ENCODE assay signal across 29 mouse cellular contexts in genomic region chr5:113564463-113564862, GRCm38 (mm10).
DNase-seq lines count a peak whose midpoint lies in the region; ATAC-seq and TF ChIP-seq lines count a peak whose summit lies in the region.
"Had no signal": no experiment of that assay in that cellular context is flagged by ENCODE, and none has a peak within 500 bp of the region (broad histone marks: within the 10 kb centered on the region; RNA-seq: fewer than 3 reads in every experiment).

No protein-coding gene starts in this region.

- no peak for TF ChIP-seq CTCF in cerebellum, adult 2 months (IDR thresholded peaks at IDR 0.05; ENCODE audit: borderline replicate concordance, insufficient read depth, low read depth, low read length)

- H3K9ac ChIP-seq in intestine, embryonic 14.5 days (ENCODE audit: low read length) = no peak overlapping the region
- H3K9ac ChIP-seq in intestine, embryonic 16.5 days (ENCODE audit: low read depth, low read length) = no peak overlapping the region
- H3K9ac ChIP-seq: embryonic facial prominence, embryonic 13.5 days; forebrain, embryonic 15.5 days; limb, embryonic 12.5 days; liver, embryonic 15.5 days; lung, embryonic 15.5 days; neural tube, embryonic 12.5 days; stomach, embryonic 15.5 days had no signal

- no peak for TF ChIP-seq POLR2A in cerebellum, adult 2 months (IDR thresholded peaks at IDR 0.05; ENCODE audit: borderline replicate concordance, insufficient read depth, low read length)

- DNase-seq in cerebellum, adult 2 months = no peak
- no peak for DNase-seq in cerebellum, adult 8-10 months
- DNase-seq in intestine, embryonic 14.5 days (ENCODE audit: low spot score) = peak; percentile 73
- peak; percentile 23 for DNase-seq in ZHBTc4 (ENCODE audit: low read depth, low spot score)
- peak; percentile 70 for DNase-seq in limb, embryonic 10.5 days (ENCODE audit: low spot score)
- no peak for DNase-seq in layer of hippocampus, postnatal 14 days (ENCODE audit: low spot score in 2 of 2)
- DNase-seq: gastrocnemius, adult 2 months; gastrocnemius, postnatal 36 days; heart, adult 18-20 months; kidney, adult 9 months; lung, postnatal 36 days; thymus, adult 18-20 months; thymus, postnatal 25 days had no signal

- H3K4me2 ChIP-seq in intestine, embryonic 14.5 days (ENCODE audit: low read length) = no peak overlapping the region
- H3K4me2 ChIP-seq in intestine, embryonic 16.5 days (ENCODE audit: low read depth, low read length) = no peak overlapping the region
- H3K4me2 ChIP-seq: embryonic facial prominence, embryonic 13.5 days; forebrain, embryonic 15.5 days; heart, embryonic 11.5 days; limb, embryonic 12.5 days; liver, embryonic 15.5 days; lung, embryonic 15.5 days; midbrain, embryonic 11.5 days; neural tube, embryonic 12.5 days; stomach, embryonic 15.5 days had no signal

- no peak for ATAC-seq in intestine, embryonic 14.5 days (replicated peaks; ENCODE audit: low FRiP score, low TSS enrichment, low read depth)
- ATAC-seq in intestine, embryonic 16.5 days = no peak
- no peak for ATAC-seq in frontal cortex, adult (ENCODE audit: low TSS enrichment)
- ATAC-seq: forebrain, embryonic 15.5 days; hindbrain, postnatal 0 days; intestine, postnatal 0 days; midbrain, embryonic 16.5 days; Patski had no signal

- H3K27me3 ChIP-seq in cerebellum, adult 2 months (ENCODE audit: control insufficient read depth, insufficient read depth, low read length) = no peaks in the 10 kb centered on the region
- H3K27me3 ChIP-seq in intestine, embryonic 14.5 days (replicated peaks; ENCODE audit: control insufficient read depth, insufficient read depth, low read length) = no peaks in the 10 kb centered on the region
- no peaks in the 10 kb centered on the region for H3K27me3 ChIP-seq in intestine, embryonic 16.5 days (replicated peaks; ENCODE audit: control insufficient read depth, insufficient read depth, low read length)
- no peaks in the 10 kb centered on the region for H3K27me3 ChIP-seq in limb, embryonic 10.5 days (ENCODE audit: low read depth, poor library complexity, severe bottlenecking)
- H3K27me3 ChIP-seq: embryonic facial prominence, embryonic 13.5 days; forebrain, embryonic 15.5 days; limb, embryonic 12.5 days; liver, embryonic 15.5 days; lung, embryonic 15.5 days; neural tube, embryonic 12.5 days; Patski; stomach, embryonic 15.5 days had no signal

- no peaks in the 10 kb centered on the region for H3K36me3 ChIP-seq in intestine, embryonic 14.5 days (ENCODE audit: control insufficient read depth, insufficient read depth, low read length)
- H3K36me3 ChIP-seq in intestine, embryonic 16.5 days (ENCODE audit: control insufficient read depth, insufficient read depth, low read length) = no peaks in the 10 kb centered on the region
- no peaks in the 10 kb centered on the region for H3K36me3 ChIP-seq in limb, embryonic 10.5 days
- H3K36me3 ChIP-seq: embryonic facial prominence, embryonic 13.5 days; forebrain, embryonic 10.5 days; forebrain, embryonic 15.5 days; limb, embryonic 12.5 days; liver, embryonic 15.5 days; lung, embryonic 15.5 days; neural tube, embryonic 12.5 days; stomach, embryonic 15.5 days had no signal

- H3K4me3 ChIP-seq in cerebellum, adult 2 months (replicated peaks; ENCODE audit: insufficient read depth, low read depth, low read length) = no peak overlapping the region
- no peak overlapping the region for H3K4me3 ChIP-seq in intestine, embryonic 14.5 days (ENCODE audit: low read depth, low read length)
- no peak overlapping the region for H3K4me3 ChIP-seq in intestine, embryonic 16.5 days (ENCODE audit: low read length)
- no peak overlapping the region for H3K4me3 ChIP-seq in limb, embryonic 10.5 days
- H3K4me3 ChIP-seq: embryonic facial prominence, embryonic 13.5 days; forebrain, embryonic 10.5 days; forebrain, embryonic 15.5 days; gastrocnemius, adult 2 months; limb, embryonic 12.5 days; liver, embryonic 15.5 days; lung, embryonic 15.5 days; neural tube, embryonic 12.5 days; stomach, embryonic 15.5 days had no signal

- H3K27ac ChIP-seq in cerebellum, adult 2 months (ENCODE audit: insufficient read depth, low read length) = peak overlapping the region; percentile 89
- H3K27ac ChIP-seq in intestine, embryonic 14.5 days (ENCODE audit: low read depth) = no peak overlapping the region
- no peak overlapping the region for H3K27ac ChIP-seq in intestine, embryonic 16.5 days (ENCODE audit: low read length)
- H3K27ac ChIP-seq in limb, embryonic 10.5 days = no peak overlapping the region
- H3K27ac ChIP-seq: embryonic facial prominence, embryonic 13.5 days; forebrain, embryonic 10.5 days; forebrain, embryonic 15.5 days; gastrocnemius, adult 2 months; hindbrain, postnatal 0 days; limb, embryonic 12.5 days; liver, embryonic 15.5 days; lung, embryonic 15.5 days; neural tube, embryonic 12.5 days; stomach, embryonic 15.5 days had no signal

- H3K4me1 ChIP-seq in cerebellum, adult 2 months (ENCODE audit: control insufficient read depth, insufficient read depth, low read length) = peaks cover 76% of the 10 kb centered on the region
- H3K4me1 ChIP-seq in intestine, embryonic 14.5 days (replicated peaks; ENCODE audit: control insufficient read depth, insufficient read depth, low read length) = no peaks in the 10 kb centered on the region
- no peaks in the 10 kb centered on the region for H3K4me1 ChIP-seq in intestine, embryonic 16.5 days (ENCODE audit: control insufficient read depth, insufficient read depth, low read length)
- H3K4me1 ChIP-seq in limb, embryonic 10.5 days = peaks cover 17% of the 10 kb centered on the region
- H3K4me1 ChIP-seq: embryonic facial prominence, embryonic 13.5 days; forebrain, embryonic 10.5 days; forebrain, embryonic 15.5 days; limb, embryonic 12.5 days; liver, embryonic 15.5 days; lung, embryonic 15.5 days; neural tube, embryonic 12.5 days; stomach, embryonic 15.5 days had no signal

- no peaks in the 10 kb centered on the region for H3K9me3 ChIP-seq in intestine, embryonic 14.5 days (ENCODE audit: control insufficient read depth, low read length)
- H3K9me3 ChIP-seq in intestine, embryonic 16.5 days (ENCODE audit: control insufficient read depth, low read length) = no peaks in the 10 kb centered on the region
- no peaks in the 10 kb centered on the region for H3K9me3 ChIP-seq in limb, embryonic 10.5 days (replicated peaks)
- H3K9me3 ChIP-seq: forebrain, embryonic 10.5 days; forebrain, embryonic 15.5 days; limb, embryonic 12.5 days; liver, embryonic 15.5 days; lung, embryonic 15.5 days; neural tube, embryonic 12.5 days; stomach, embryonic 15.5 days had no signal

- WGBS in cerebellum, adult 2 months = 28% methylated on average over 4 of the region's 4 CpGs
- 19% methylated on average over 4 of the region's 4 CpGs for WGBS in intestine, embryonic 14.5 days
- 22% methylated on average over 4 of the region's 4 CpGs for WGBS in intestine, embryonic 16.5 days
- WGBS in limb, embryonic 10.5 days = 26% methylated on average over 4 of the region's 4 CpGs

Comparison
In these comparisons a context has a peak if more than half of its experiments do, and no peak if none do; other contexts are left out.
1. DNase-seq: peak in intestine, embryonic 14.5 days (single experiment), ZHBTc4 (single experiment) and limb, embryonic 10.5 days (single experiment); none in cerebellum, adult 2 months (0 of 2), cerebellum, adult 8-10 months (single experiment) and layer of hippocampus, postnatal 14 days (0 of 2).